Mouse (Mus musculus) embryonic stem cell, embryonic (primary cell): ENCODE results near the gene Zfp874a.
"Not testable (repeated sequence)": the region's sequence is repeated elsewhere in the genome, so short reads cannot be mapped to it uniquely, and the experiment has no call there.

Experiments used
- CTCF ChIA-PET, 4 experiments: fragments of 300-600 bp in 2 of 4; fragments of 350-600 bp in 2 of 4; sonication (Branson Sonifier 250); formaldehyde crosslinking; loops; one replicate each; lab custom pipeline; 2022; ENCODE audit warnings: inconsistent platforms in 2 of 4; lab: Charles Lee
- POLR2A ChIA-PET, 4 experiments: fragments of 300-600 bp in 2 of 4; fragments of 350-600 bp in 2 of 4; sonication (Branson Sonifier 250); formaldehyde crosslinking; loops; one replicate each; lab custom pipeline; 2022; ENCODE audit warnings: antibody characterized with exemption in 4 of 4, inconsistent platforms in 1 of 4; lab: Charles Lee

Zfp874a gene

DNA sequence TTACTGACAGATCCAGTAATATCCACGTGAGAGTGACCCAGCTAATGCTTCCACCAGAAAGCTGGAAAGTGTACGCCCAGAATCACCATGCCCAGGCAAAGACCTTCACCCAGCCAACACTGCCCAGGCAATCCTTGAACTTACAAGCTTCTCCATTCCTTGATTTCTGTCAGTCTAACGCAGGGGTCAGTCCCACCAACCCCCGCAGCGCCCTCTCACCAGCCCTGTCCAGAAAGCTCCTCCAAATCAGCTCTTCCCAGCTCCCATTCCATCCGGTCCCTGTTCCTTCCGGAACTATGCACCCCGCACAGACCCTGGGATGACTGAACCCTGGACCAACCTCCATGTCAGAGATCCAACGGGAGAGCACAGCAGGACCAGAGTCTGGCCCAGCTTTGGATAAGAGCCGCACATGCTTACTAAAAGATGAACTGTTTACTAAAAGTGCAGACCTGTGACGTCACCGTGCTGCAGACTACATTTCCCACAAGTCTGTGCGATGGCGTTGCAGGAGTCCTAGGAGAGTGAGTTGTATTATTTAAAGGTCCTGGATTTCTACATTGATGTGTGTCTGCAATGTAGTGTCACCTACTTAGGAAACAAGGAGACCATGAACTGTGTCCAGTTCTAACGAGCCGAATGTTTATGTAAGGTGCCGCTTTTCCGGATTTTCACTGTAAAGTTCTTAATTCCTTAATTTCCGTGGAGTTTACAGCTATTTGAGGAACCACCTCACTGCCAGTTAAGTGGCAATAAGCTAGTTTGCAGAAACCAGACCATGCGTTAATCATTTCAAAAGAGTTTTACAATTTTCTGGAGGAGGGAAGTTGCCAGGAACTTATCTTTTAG lies at the start of gene Zfp874a:
Zfp874a (minus strand) TSS at position 453 of the 849 bp plus-strand sequence.
- POLR2A ChIA-PET = interaction anchor here (0.7 to 5.5 kb wide), 20 partner anchors 10 to 257 kb away, joined by 3 to 121 read pairs (median 4); partner anchors contain the start of genes Zfp874b (in 3 of the 4), Zfp459 (in 2 of the 4), Zfp429 (in 1 of the 4) and Zfp455 (in 1 of the 4)

DNA sequence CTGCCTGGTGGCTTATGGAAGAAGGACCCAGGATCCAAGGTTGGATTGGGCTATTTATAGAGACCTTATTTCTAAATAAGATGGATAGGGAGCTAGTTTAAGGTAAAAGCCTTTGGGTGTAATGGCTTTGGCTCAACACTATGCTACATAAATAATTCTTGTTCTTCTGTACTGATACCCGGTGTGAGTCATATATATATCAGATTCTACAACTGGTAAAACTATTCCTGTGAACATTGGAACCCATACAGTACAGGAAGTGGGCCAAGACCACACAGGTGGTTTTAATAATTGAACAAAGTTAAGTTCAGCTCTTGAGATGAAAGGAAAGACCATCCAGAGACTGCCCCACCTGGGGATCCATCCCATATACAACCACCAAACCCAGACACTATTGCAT lies 49.5 kb upstream of the Zfp874a start:
- ChIA-PET CTCF (no interaction called here), POLR2A (interaction anchor here (0.7 to 4.3 kb wide), 23 partner anchors 11 to 419 kb away, joined by 3 to 36 read pairs (median 4); partner anchors contain the start of genes Zfp874b (in 3 of the 4), Gm26965 (in 2 of the 4), Zfp457 (in 2 of the 4) and Zfp87 (in 2 of the 4))

More for the DNA sequence above, at the start of gene Zfp874a:
- CTCF ChIA-PET = interaction anchor here in 3 of 4 experiments (0.8 to 3.5 kb wide), 4 partner anchors 32 to 323 kb away, joined by 4 to 45 read pairs (median 9); partner anchors contain the start of gene Zfp874b (in 1 of the 3)

DNA sequence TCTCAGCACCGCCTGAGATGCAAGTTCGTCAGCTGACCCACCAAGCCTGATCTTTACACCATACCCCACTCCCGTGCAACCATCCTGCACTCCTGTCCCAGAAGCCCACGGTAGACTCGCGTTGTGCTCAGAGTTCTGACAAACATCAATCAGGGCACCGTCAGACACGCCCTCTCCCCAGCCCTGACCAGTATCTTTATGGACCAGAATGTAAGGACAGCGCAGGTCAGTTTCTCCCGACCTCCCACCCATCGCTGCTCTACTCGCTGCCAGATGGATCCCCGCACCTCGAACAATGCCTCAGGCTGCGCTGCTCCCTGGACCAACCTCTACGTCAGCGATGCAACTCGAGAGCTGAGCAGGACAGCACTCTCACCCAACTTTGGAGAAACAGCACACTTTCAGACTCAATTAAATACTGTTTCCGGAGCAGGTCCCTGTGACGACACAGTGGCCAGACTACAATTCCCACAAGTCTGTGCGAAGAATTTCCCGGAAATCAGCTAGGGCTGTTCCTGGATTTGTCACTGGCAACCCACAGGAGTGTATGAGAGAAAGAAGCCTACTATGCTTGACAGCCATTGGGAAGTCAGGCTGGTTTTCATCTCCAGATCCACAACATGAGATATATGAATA lies 48.8 kb upstream of the Zfp874a start, which contains the start of gene Zfp58:
Zfp58 (minus strand) TSS at position 472 of the 636 bp plus-strand sequence.
- ChIA-PET POLR2A (interaction anchor here in 3 of 4 experiments (0.7 to 4.3 kb wide), 26 partner anchors 10 to 418 kb away, joined by 3 to 36 read pairs (median 4); partner anchors contain the start of genes Zfp457 (in 3 of the 3), Zfp874b (in 3 of the 3), Gm26965 (in 2 of the 3) and Zfp87 (in 2 of the 3)), CTCF (interaction anchor here in 2 of 4 experiments (0.7 to 0.8 kb wide), 2 partner anchors 137 to 372 kb away, joined by 3 read pairs; no protein-coding TSS in a partner anchor)

DNA sequence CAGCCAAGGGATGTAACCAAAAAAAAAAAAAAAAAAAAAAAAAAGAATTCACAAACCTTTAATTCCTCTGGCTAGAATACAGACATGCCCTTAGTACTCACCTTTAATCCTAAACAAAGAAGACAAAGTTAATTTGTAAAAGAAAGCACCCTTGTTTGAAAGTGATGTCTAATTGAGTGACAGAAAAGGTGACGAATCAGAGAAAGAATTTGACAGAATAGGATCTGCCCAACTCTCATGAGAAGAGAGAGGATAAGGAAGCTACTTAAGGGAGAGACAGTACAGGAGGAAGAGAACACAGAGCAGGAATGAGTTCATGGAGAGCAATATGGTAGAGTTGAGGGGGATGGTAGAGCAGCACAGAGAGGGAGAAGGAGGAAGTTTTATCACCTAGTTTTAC lies 44.2 kb upstream of the Zfp874a start:
- CTCF ChIA-PET = no interaction called here
- POLR2A ChIA-PET = interaction anchor here in 3 of 4 experiments (0.7 to 1.8 kb wide), 9 partner anchors 12 to 306 kb away, joined by 3 to 8 read pairs (median 6); partner anchors contain the start of genes Zfp874b (in 3 of the 3) and Zfp459 (in 1 of the 3)

DNA sequence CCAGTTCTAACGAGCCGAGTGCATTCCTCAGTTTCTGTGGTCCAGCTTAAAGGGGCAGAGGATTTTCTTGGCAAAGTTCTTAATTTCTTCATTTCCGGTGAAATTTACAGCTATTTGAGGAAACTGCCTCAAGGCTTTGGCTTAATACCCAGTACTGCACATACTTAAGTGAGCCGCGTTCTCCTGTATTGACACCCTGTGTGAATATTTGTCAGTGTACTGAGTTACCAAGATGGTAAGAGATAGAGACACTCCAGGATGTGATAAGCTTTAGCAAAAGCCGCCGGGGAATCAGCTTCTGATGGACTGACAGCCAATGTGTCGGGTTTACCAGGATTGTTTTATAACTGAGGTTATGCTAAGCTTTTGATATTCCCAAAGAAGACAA lies 33.0 kb upstream of the Zfp874a start:
- CTCF ChIA-PET = interaction anchor here in 2 of 4 experiments (0.6 to 2.0 kb wide), 4 partner anchors 27 to 410 kb away, joined by 4 to 45 read pairs (median 4); partner anchors contain the start of gene Zfp874a (in 1 of the 2)
- POLR2A ChIA-PET = interaction anchor here in 3 of 4 experiments (0.6 to 4.2 kb wide), 36 partner anchors 11 to 382 kb away, joined by 3 to 121 read pairs (median 4); partner anchors contain the start of genes Zfp58 (in 3 of the 3), Zfp874a (in 3 of the 3), Gm26965 (in 2 of the 3) and Zfp457 (in 2 of the 3)

DNA sequence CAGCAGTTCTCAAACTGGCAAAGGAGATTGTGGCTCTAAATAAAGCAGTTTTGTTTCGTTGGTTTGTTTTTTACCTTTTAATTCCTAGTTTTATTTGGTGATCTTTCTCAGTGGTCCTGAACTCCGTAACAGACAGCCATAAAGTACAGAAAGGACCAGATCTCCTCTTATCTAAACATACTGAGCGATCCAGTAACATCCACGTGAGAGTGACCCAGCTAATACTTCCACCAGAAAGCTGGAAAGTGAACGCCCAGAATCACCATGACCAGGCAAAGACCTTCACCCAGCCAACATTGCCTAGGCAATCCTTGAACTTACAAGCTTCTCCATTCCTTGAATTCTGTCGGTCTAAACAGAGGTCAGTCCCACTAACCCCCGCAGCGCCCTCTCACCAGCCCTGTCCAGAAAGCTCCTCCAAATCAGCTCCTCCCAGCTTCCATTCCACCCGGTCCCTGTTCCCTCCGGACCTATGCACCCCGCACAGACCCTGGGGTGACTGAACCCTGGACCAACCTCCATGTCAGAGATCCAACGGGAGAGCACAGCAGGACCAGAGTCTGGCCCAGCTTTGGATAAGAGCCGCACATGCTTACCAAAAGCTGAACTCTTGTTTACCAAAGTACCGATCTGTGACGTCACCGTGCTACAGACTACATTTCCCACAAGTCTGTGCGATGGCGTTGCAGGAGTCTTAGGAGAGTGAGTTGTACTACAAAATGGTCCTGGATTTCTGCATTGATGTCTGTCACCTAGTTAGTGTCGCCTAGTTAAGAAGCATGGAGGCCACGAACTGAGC lies 32.4 kb upstream of the Zfp874a start, which contains the start of gene Zfp874b:
Zfp874b (minus strand) TSS at position 634 of the 799 bp plus-strand sequence.
- ChIA-PET POLR2A (interaction anchor here in 3 of 4 experiments (0.6 to 4.2 kb wide), 45 partner anchors 11 to 1098 kb away, joined by 3 to 121 read pairs (median 4); partner anchors contain the start of genes Zfp58 (in 3 of the 3), Zfp874a (in 3 of the 3), Gm26965 (in 2 of the 3) and Zfp457 (in 2 of the 3)), CTCF (interaction anchor here (0.6 to 2.0 kb wide), 9 partner anchors 27 to 409 kb away, joined by 3 to 45 read pairs (median 5); partner anchors contain the start of genes Zfp874a (in 3 of the 4) and Zfp595 (in 1 of the 4))

DNA sequence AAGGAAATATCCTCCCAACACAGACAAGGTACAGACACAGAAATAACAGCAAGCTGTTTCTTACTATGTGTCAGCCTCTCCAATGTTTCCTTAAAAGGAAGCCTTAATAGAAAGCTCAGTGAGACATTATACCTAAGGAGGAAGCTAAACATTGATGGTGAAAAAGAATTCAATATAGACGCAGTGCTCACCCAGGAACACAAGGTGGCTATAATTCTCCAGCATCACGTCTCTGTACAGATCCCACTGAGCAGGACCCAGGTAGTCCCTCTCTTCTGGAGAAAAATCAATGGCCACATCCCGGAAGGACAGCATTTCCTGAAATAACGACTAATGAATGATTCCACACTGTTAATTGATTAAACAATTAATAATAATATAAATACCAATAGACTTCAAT lies 30.1 kb upstream of the Zfp874a start:
- POLR2A ChIA-PET = interaction anchor here in 3 of 4 experiments (0.5 to 4.2 kb wide), 7 partner anchors 18 to 383 kb away, joined by 3 to 18 read pairs (median 4); partner anchors contain the start of genes Zfp459 (in 1 of the 3), Zfp58 (in 1 of the 3) and Zfp874a (in 1 of the 3)
- CTCF ChIA-PET = no interaction called here

DNA sequence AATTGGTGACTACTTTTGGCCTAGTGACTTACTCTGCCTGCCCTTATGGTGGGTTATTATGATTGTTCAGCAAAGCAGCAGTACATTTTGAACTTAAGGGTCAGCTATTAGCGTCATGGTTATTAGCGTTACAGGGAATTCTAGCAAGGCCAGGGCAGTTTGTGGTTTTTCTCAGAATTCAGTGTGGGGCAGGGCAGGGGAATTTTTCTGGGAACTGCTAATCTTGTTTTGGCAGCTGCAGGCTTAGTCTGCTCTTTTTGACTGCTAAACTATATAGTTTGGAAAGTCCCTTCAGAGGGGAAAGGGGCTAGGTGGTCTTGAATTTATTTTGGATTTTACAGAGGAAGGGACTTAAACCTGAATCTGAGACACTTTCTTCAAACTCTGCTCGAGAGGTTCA lies 17.9 kb upstream of the Zfp874a start:
- CTCF ChIA-PET = interaction anchor here in 2 of 4 experiments (0.6 to 1.1 kb wide), 3 partner anchors 46 to 168 kb away, joined by 3 to 4 read pairs (median 3); no protein-coding TSS in a partner anchor
- POLR2A ChIA-PET = interaction anchor here in 2 of 4 experiments (0.7 to 1.1 kb wide), 2 partner anchors 30 to 47 kb away, joined by 4 read pairs; no protein-coding TSS in a partner anchor

DNA sequence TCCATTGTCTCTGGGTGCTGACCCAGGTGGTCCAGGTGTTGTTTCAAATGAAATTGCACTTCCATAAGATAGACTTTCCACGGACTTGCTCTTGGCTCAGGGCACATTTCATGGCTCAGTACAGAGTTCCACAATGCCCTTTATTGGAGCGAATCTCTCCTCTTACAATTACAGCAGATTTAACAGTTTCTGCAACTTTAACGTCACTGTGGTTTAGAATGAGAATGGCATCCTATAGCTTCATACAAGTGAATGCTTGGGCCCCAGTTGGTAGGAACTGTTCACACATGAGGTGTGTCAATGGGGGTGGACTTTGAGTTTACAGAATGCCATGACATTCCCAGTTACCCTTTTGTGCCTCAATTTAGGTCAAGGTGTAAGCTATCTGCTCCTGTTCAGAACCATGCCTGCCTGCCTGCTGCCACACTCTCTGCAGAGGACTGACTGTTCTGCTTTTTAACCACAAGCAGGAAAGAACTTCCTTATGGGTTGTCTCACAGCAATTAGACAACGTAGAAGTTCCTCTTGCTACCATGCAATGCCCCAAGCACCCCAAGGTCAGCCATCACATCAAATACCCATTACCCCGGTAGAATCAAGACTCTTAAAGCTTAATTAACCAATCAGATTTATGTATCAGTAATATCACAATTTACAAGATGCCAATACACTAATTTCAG lies 12.2 kb upstream of the Zfp874a start:
- CTCF ChIA-PET = not testable (repeated sequence)
- POLR2A ChIA-PET = interaction anchor here in 1 of 4 experiments (0.8 to 1.8 kb wide), 3 partner anchors 18 to 41 kb away, joined by 3 to 7 read pairs (median 6); partner anchors contain the start of gene Zfp874b

DNA sequence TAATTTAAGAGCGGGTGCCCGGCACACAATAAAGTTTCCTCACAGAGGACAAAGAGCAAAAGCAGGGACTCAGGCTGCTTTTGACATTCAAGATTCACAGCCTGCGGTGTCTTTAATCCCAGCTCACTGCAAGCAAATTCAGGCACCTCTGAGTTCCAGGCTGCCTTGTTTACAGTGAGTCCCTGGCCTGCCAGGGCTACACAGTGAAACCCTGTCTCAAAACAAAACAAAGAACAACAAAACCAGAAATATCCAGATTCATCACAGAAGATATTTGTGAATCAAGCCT lies 541 bp upstream of the Zfp874a start:
- ChIA-PET POLR2A (interaction anchor here (0.9 to 5.5 kb wide), 16 partner anchors 10 to 258 kb away, joined by 3 to 121 read pairs (median 4); partner anchors contain the start of genes Zfp874b (in 3 of the 4), Zfp459 (in 2 of the 4), Zfp429 (in 1 of the 4) and Zfp455 (in 1 of the 4)), CTCF (interaction anchor here (1.4 to 3.5 kb wide), 4 partner anchors 32 to 120 kb away, joined by 5 to 45 read pairs (median 9); partner anchors contain the start of genes Zfp595 (in 1 of the 4) and Zfp874b (in 1 of the 4))

DNA sequence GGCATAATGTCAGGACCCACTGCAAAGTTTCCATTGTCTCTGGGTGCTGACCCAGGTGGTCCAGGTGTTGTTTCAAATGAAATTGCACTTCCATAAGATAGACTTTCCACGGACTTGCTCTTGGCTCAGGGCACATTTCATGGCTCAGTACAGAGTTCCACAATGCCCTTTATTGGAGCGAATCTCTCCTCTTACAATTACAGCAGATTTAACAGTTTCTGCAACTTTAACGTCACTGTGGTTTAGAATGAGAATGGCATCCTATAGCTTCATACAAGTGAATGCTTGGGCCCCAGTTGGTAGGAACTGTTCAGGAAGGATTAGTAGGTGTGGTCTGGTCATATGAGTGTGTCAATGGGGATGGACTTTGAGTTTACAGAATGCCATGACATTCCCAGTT lies 14.3 kb downstream of the Zfp874a start:
- CTCF ChIA-PET = interaction anchor here in 1 of 4 experiments (0.6 kb wide), 1 partner anchor 126 kb away, joined by 3 read pairs; no protein-coding TSS in a partner anchor
- POLR2A ChIA-PET = interaction anchor here in 2 of 4 experiments (0.8 to 1.2 kb wide), 5 partner anchors 12 to 20 kb away, joined by 3 to 4 read pairs (median 3); partner anchors contain the start of gene Zfp874a (in 1 of the 2)

DNA sequence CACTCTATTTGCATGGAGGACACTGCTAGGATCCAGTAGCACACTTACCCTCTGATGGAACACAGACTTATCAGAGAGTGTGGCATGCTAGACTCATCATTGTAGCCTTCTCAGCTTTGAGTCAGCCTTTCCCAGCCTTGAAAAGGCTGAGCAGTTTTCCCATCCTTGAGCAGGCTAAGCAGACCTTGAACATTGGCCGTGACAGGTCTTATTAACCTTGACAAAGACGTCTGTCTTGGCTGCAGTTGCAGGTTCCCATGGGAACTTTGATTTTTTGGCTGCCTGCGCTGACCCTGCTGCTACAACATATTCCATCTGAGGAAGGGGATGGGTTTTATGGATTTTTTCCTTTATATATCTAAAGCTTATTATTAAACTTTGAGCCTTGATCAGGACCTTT lies 23.3 kb downstream of the Zfp874a start:
- CTCF ChIA-PET = no interaction called here

DNA sequence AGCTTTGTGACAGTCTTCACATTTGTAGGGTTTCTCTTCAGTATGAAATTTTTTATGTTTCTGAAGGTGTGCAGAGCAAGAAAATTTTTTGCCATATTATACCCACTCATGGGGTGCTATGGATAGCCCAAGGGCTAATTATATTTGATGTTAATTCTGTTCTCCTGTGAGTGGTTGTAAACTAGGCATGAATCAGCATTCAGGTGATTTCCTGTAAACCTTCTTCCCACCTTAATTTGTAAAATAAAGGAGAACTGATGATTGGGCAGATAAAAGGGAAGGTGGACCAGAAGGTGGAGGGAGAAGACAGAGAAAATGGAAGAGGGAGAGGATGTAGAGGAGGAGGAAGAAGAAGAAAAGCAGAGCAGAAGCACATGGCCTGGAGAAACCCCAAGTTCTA lies 25.7 kb downstream of the Zfp874a start:
- CTCF ChIA-PET = not testable (repeated sequence)
- POLR2A ChIA-PET = interaction anchor here in 1 of 4 experiments (1.1 to 2.4 kb wide), 4 partner anchors 8 to 10 kb away, joined by 3 to 10 read pairs (median 5); no protein-coding TSS in a partner anchor

More for the DNA sequence above, 23.3 kb downstream of the Zfp874a start:
- POLR2A ChIA-PET = interaction anchor here in 1 of 4 experiments (0.6 kb wide), 1 partner anchor 24 kb away, joined by 3 read pairs; no protein-coding TSS in a partner anchor

DNA sequence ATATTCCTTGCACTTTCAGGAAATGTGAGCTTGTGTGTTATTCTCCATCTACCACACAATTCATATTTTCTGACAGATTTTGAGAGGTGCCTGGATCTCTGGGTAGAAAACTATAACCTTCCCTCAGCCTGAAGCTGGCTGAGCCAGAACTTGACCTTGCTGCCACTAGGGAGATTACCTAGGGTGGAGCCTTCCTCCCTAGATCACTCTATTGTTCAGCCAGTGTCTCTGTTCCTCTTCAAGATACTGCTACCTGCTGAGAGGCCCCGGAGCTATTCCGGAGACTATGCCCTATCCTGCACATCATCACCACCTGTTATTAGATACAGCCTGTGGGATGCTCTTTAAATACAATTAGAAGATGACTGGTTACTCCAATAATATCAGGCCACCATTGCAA lies 28.9 kb downstream of the Zfp874a start:
- ChIA-PET CTCF (interaction anchor here in 1 of 4 experiments (1.3 kb wide), 1 partner anchor 47 kb away, joined by 3 read pairs; no protein-coding TSS in a partner anchor), POLR2A (interaction anchor here (0.7 to 5.2 kb wide), 20 partner anchors 8 to 422 kb away, joined by 3 to 44 read pairs (median 5); partner anchors contain the start of genes Zfp874a (in 2 of the 4), Zfp595 (in 1 of the 4), Zfp65 (in 1 of the 4) and Zfp874b (in 1 of the 4))

DNA sequence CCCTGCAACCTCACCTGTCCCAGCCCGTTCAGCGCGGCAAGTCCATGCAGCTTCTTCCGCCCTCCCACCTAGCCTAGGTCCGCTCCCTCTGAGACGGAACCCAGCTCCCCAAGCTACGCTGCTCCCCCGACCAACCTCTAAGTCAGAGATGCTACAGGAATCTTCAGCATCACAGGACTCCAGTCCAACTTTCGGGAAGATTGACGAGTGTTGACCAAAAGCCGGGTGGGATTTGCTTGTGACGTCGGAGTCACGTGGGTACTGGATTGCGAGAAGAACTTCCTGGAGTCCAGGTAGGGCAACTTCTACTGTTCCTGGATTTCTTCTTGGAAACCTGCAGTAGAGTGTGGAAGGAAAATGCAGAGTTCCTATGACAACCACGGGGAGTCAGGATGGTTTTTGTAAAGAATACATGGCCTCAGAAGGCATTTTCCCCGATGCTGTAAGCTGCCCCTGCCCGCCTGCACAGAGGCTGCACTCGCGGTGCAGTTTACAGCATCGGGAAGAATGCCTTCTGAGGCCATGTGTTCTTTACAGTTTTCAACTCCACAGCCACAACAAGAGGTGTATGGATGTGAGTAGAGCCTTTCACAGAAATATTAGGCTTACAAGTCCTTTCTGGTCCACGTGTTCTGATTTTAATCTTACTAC lies 30.1 kb downstream of the Zfp874a start, which contains the start of gene Zfp459:
Zfp459 (minus strand) TSS at position 212 of the 651 bp plus-strand sequence.
- CTCF ChIA-PET = interaction anchor here in 1 of 4 experiments (0.6 kb wide), 1 partner anchor 49 kb away, joined by 3 read pairs; no protein-coding TSS in a partner anchor

More for the DNA sequence above, 30.1 kb downstream of the Zfp874a start, which contains the start of gene Zfp459:
- POLR2A ChIA-PET = interaction anchor here in 2 of 4 experiments (0.8 to 5.2 kb wide), 25 partner anchors 10 to 1152 kb away, joined by 3 to 44 read pairs (median 6); partner anchors contain the start of genes Zfp874a (in 2 of the 2), Zfp429 (in 1 of the 2) and Zfp874b (in 1 of the 2)
